Mouse (Mus musculus): ENCODE measurements around the gene Clk4. TPM values are rescaled to one million over a fixed set of nuclear protein-coding genes. Genes with fewer than 3 reads are reported as not detected.

Clk4 gene
- polyA plus RNA-seq, 1 experiment from 2014 or later = 93.0 TPM

GRCm38 (mm10) chr11:51293956-51294530 is 32.5 kb downstream of the Clk4 start:
- H3K27ac ChIP-seq (ENCODE audit: low read depth, low read length) = no peak overlapping the region
- ATAC-seq (replicated peaks; ENCODE audit: low FRiP score) = no peak
- WGBS = 73% methylated on average over 2 of the region's 2 CpGs
- H3K27me3 ChIP-seq (replicated peaks; ENCODE audit: control insufficient read depth, insufficient read depth, low read length) = peaks cover 18% of the 10 kb centered on the region
- H3K9me3 ChIP-seq (ENCODE audit: control insufficient read depth, low read length) = no peaks in the 10 kb centered on the region
- H3K4me3 ChIP-seq (ENCODE audit: low read depth, low read length) = no peak overlapping the region
- no peak for DNase-seq (ENCODE audit: low spot score)
- no peak overlapping the region for H3K9ac ChIP-seq (ENCODE audit: low read depth, low read length)
- no peaks in the 10 kb centered on the region; the same call in 1 of the 2 replicates for H3K4me1 ChIP-seq (replicated peaks; ENCODE audit: control insufficient read depth, insufficient read depth, low read length)
- no peaks in the 10 kb centered on the region for H3K36me3 ChIP-seq (ENCODE audit: control insufficient read depth, insufficient read depth, low read length)
- H3K4me2 ChIP-seq = no peak overlapping the region

GRCm38 (mm10) chr11:51295742-51296141 is 34.2 kb downstream of the Clk4 start:
- ATAC-seq (replicated peaks; ENCODE audit: low FRiP score) (no peak), DNase-seq (ENCODE audit: low spot score) (no peak)
- WGBS = 69% methylated on average over 3 of the region's 3 CpGs
- Histone ChIP-seq H3K36me3 (ENCODE audit: control insufficient read depth, insufficient read depth, low read length) (no peaks in the 10 kb centered on the region), H3K9ac (ENCODE audit: low read depth, low read length) (no peak overlapping the region), H3K4me3 (ENCODE audit: low read depth, low read length) (no peak overlapping the region), H3K27me3 (replicated peaks; ENCODE audit: control insufficient read depth, insufficient read depth, low read length) (peaks cover 8% of the 10 kb centered on the region), H3K4me1 (replicated peaks; ENCODE audit: control insufficient read depth, insufficient read depth, low read length) (no peaks in the 10 kb centered on the region), H3K4me2 (no peak overlapping the region), H3K27ac (ENCODE audit: low read depth, low read length) (no peak overlapping the region), H3K9me3 (ENCODE audit: control insufficient read depth, low read length) (no peaks in the 10 kb centered on the region)

- 83% methylated on average over 4 of the region's 4 CpGs for WGBS
- H3K27me3 ChIP-seq (replicated peaks; ENCODE audit: control insufficient read depth, insufficient read depth, low read length) = no peaks in the 10 kb centered on the region
- no peak overlapping the region for H3K4me3 ChIP-seq (ENCODE audit: low read depth, low read length)
- H3K4me1 ChIP-seq (replicated peaks; ENCODE audit: control insufficient read depth, insufficient read depth, low read length) = no peaks in the 10 kb centered on the region
- no peak overlapping the region for H3K4me2 ChIP-seq
- ATAC-seq (replicated peaks; ENCODE audit: low FRiP score) = no peak
- H3K36me3 ChIP-seq (ENCODE audit: control insufficient read depth, insufficient read depth, low read length) = no peaks in the 10 kb centered on the region
- no peak overlapping the region for H3K9ac ChIP-seq (ENCODE audit: low read depth, low read length)
- no peak for DNase-seq (ENCODE audit: low spot score)
- H3K9me3 ChIP-seq (ENCODE audit: control insufficient read depth, low read length) = no peaks in the 10 kb centered on the region
- H3K27ac ChIP-seq (ENCODE audit: low read depth, low read length) = no peak overlapping the region
Measured at GRCm38 (mm10) chr11:51298691-51299090, 37.2 kb downstream of the Clk4 start.

GRCm38 (mm10) chr11:51302396-51302795 is 40.9 kb downstream of the Clk4 start:
- H3K36me3 ChIP-seq (ENCODE audit: control insufficient read depth, insufficient read depth, low read length) = no peaks in the 10 kb centered on the region
- H3K27me3 ChIP-seq (replicated peaks; ENCODE audit: control insufficient read depth, insufficient read depth, low read length) = no peaks in the 10 kb centered on the region
- ATAC-seq (replicated peaks; ENCODE audit: low FRiP score) (no peak), DNase-seq (ENCODE audit: low spot score) (no peak)
- 71% methylated on average over 5 of the region's 5 CpGs for WGBS
- H3K4me1 ChIP-seq (replicated peaks; ENCODE audit: control insufficient read depth, insufficient read depth, low read length) = no peaks in the 10 kb centered on the region
- H3K27ac ChIP-seq (ENCODE audit: low read depth, low read length) = no peak overlapping the region
- H3K9me3 ChIP-seq (ENCODE audit: control insufficient read depth, low read length) = no peaks in the 10 kb centered on the region
- H3K9ac ChIP-seq (ENCODE audit: low read depth, low read length) = no peak overlapping the region
- no peak overlapping the region for H3K4me2 ChIP-seq
- no peak overlapping the region for H3K4me3 ChIP-seq (ENCODE audit: low read depth, low read length)

GRCm38 (mm10) chr11:51303981-51304553 is 42.5 kb downstream of the Clk4 start:
- WGBS = 71% methylated on average over 12 of the region's 12 CpGs
- H3K27ac ChIP-seq (ENCODE audit: low read depth, low read length) = no peak overlapping the region
- no peak overlapping the region for H3K9ac ChIP-seq (ENCODE audit: low read depth, low read length)
- ATAC-seq (replicated peaks; ENCODE audit: low FRiP score) = no peak
- no peak overlapping the region for H3K4me3 ChIP-seq (ENCODE audit: low read depth, low read length)
- no peak overlapping the region for H3K4me2 ChIP-seq
- no peak for DNase-seq (ENCODE audit: low spot score)
- H3K9me3 ChIP-seq (ENCODE audit: control insufficient read depth, low read length) = no peaks in the 10 kb centered on the region
- H3K4me1 ChIP-seq (replicated peaks; ENCODE audit: control insufficient read depth, insufficient read depth, low read length) = no peaks in the 10 kb centered on the region
- no peaks in the 10 kb centered on the region for H3K27me3 ChIP-seq (replicated peaks; ENCODE audit: control insufficient read depth, insufficient read depth, low read length)
- no peaks in the 10 kb centered on the region for H3K36me3 ChIP-seq (ENCODE audit: control insufficient read depth, insufficient read depth, low read length)

GRCm38 (mm10) chr11:51308306-51308705 is 46.8 kb downstream of the Clk4 start:
- WGBS = 33% methylated on average over 5 of the region's 5 CpGs
- H3K27me3 ChIP-seq (replicated peaks; ENCODE audit: control insufficient read depth, insufficient read depth, low read length) = no peaks in the 10 kb centered on the region
- no peaks in the 10 kb centered on the region for H3K36me3 ChIP-seq (ENCODE audit: control insufficient read depth, insufficient read depth, low read length)
- DNase-seq (ENCODE audit: low spot score) = no peak
- no peak overlapping the region for H3K4me2 ChIP-seq
- H3K4me3 ChIP-seq (ENCODE audit: low read depth, low read length) = no peak overlapping the region
- no peaks in the 10 kb centered on the region for H3K4me1 ChIP-seq (replicated peaks; ENCODE audit: control insufficient read depth, insufficient read depth, low read length)
- H3K27ac ChIP-seq (ENCODE audit: low read depth, low read length) = no peak overlapping the region
- H3K9ac ChIP-seq (ENCODE audit: low read depth, low read length) = no peak overlapping the region
- no peaks in the 10 kb centered on the region for H3K9me3 ChIP-seq (ENCODE audit: control insufficient read depth, low read length)
- ATAC-seq (replicated peaks; ENCODE audit: low FRiP score) = no peak

- H3K4me1 ChIP-seq (replicated peaks; ENCODE audit: control insufficient read depth, insufficient read depth, low read length) = no peaks in the 10 kb centered on the region
- no peak overlapping the region for H3K9ac ChIP-seq (ENCODE audit: low read depth, low read length)
- no peaks in the 10 kb centered on the region for H3K9me3 ChIP-seq (ENCODE audit: control insufficient read depth, low read length)
- whole genome bisulfite sequencing = 85% methylated on average over 8 of the region's 8 CpGs
- H3K27me3 ChIP-seq (replicated peaks; ENCODE audit: control insufficient read depth, insufficient read depth, low read length) = no peaks in the 10 kb centered on the region
- H3K27ac ChIP-seq (ENCODE audit: low read depth, low read length) = no peak overlapping the region
- H3K4me3 ChIP-seq (ENCODE audit: low read depth, low read length) = no peak overlapping the region
- H3K36me3 ChIP-seq (ENCODE audit: control insufficient read depth, insufficient read depth, low read length) = no peaks in the 10 kb centered on the region
- DNase-seq (ENCODE audit: low spot score) (no peak), ATAC-seq (replicated peaks; ENCODE audit: low FRiP score) (no peak)
- no peak overlapping the region for H3K4me2 ChIP-seq
Measured at GRCm38 (mm10) chr11:51311846-51312245, 50.3 kb downstream of the Clk4 start.

- 76% methylated on average over 7 of the region's 7 CpGs for WGBS
- no peak overlapping the region for H3K4me2 ChIP-seq
- ATAC-seq (replicated peaks; ENCODE audit: low FRiP score) = no peak
- no peak for DNase-seq (ENCODE audit: low spot score)
- no peaks in the 10 kb centered on the region for H3K4me1 ChIP-seq (replicated peaks; ENCODE audit: control insufficient read depth, insufficient read depth, low read length)
- no peaks in the 10 kb centered on the region for H3K36me3 ChIP-seq (ENCODE audit: control insufficient read depth, insufficient read depth, low read length)
- H3K9me3 ChIP-seq (ENCODE audit: control insufficient read depth, low read length) = peaks cover 2% of the 10 kb centered on the region; the same call in 1 of the 2 replicates
- no peak overlapping the region for H3K4me3 ChIP-seq (ENCODE audit: low read depth, low read length)
- no peak overlapping the region for H3K27ac ChIP-seq (ENCODE audit: low read depth, low read length)
- H3K27me3 ChIP-seq (replicated peaks; ENCODE audit: control insufficient read depth, insufficient read depth, low read length) = no peaks in the 10 kb centered on the region
- no peak overlapping the region for H3K9ac ChIP-seq (ENCODE audit: low read depth, low read length)
Measured at GRCm38 (mm10) chr11:51315991-51316810, 54.7 kb downstream of the Clk4 start.

All from liver, embryonic 11.5 days (tissue).